Mouse (Mus musculus) myocyte (in vitro differentiated cells): Measurements from ENCODE around the gene Ralgps1.

Source experiments
- CEBPB ChIP-seq: IDR thresholded peaks from 2 replicates; pipeline ENCODE4 v1.6.1; 2011; ENCODE audit warnings: mild to moderate bottlenecking, moderate library complexity; ENCODE audit not compliant: poor library complexity, insufficient read depth, severe bottlenecking
- E2F4 ChIP-seq: IDR thresholded peaks from one replicate; pipeline ENCODE4 v1.6.1; 2011; ENCODE audit warnings: mild to moderate bottlenecking, control low read depth, moderate library complexity; ENCODE audit not compliant: insufficient read depth
- MAX ChIP-seq: IDR thresholded peaks from one replicate; pipeline ENCODE4 v1.6.1; 2011; ENCODE audit warnings: low read depth, mild to moderate bottlenecking, control low read depth
- MYOD1 ChIP-seq, 3 experiments: IDR thresholded peaks; one replicate each; pipeline ENCODE4 v1.6.1; 2011; ENCODE audit warnings: control low read depth in 2 of 3, low read depth in 2 of 3, mild to moderate bottlenecking in 2 of 3, moderate library complexity in 1 of 3; ENCODE audit not compliant: insufficient read length in 2 of 3, control insufficient read depth in 1 of 3
- MYOG ChIP-seq, 3 experiments: IDR thresholded peaks; one replicate each; pipeline ENCODE4 v1.6.1; 2011; ENCODE audit warnings: control low read depth in 2 of 3, low read depth in 2 of 3, mild to moderate bottlenecking in 2 of 3; ENCODE audit not compliant: insufficient read length in 2 of 3, control insufficient read depth in 1 of 3, insufficient read depth in 1 of 3
- POLR2A ChIP-seq: IDR thresholded peaks from one replicate; pipeline ENCODE4 v1.6.1; 2011; ENCODE audit warnings: low read depth, mild to moderate bottlenecking, control low read depth, moderate library complexity; ENCODE audit not compliant: insufficient read length
- POLR2AphosphoS2 ChIP-seq: IDR thresholded peaks from one replicate; pipeline ENCODE4 v1.6.1; 2011; ENCODE audit warnings: low read depth, control low read depth; ENCODE audit not compliant: insufficient read length
- SRF ChIP-seq: IDR thresholded peaks from one replicate; pipeline ENCODE4 v1.6.1; 2011; ENCODE audit warnings: low read depth; ENCODE audit not compliant: control insufficient read depth, insufficient read length
- TCF12 ChIP-seq: IDR thresholded peaks from one replicate; pipeline ENCODE4 v1.6.1; 2011; ENCODE audit warnings: mild to moderate bottlenecking, control low read depth; ENCODE audit not compliant: poor library complexity, insufficient read depth, severe bottlenecking
- TCF3 ChIP-seq: IDR thresholded peaks from one replicate; pipeline ENCODE4 v1.6.1; 2011; ENCODE audit warnings: low read depth, control low read depth; ENCODE audit not compliant: insufficient read length
- USF1 ChIP-seq: IDR thresholded peaks from one replicate; pipeline ENCODE4 v1.6.1; 2011; ENCODE audit warnings: low read depth, mild to moderate bottlenecking, control low read depth, moderate library complexity

DNA sequence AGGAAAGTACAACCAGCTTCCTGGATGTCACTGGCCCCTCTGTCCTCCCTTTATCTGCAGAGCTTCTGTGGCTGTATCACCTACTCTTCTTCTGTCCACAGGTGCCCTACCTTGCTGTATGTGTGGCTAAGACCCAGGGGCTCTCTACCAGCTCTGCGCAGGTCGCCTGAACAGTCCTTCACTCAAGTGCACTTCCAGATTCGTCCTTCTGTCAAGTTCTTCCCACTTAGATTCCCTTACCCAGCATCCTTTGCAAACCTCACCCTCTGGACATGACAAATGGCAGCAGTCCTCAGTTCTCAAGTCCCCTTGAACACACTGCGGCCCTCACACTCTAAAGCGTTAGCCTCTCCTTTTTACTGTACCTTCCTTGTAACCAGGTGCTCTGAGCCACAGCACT lies 89.5 kb downstream of the Ralgps1 start:
- no peak for TF ChIP-seq POLR2A
- TF ChIP-seq MAX, result no peak
- TF ChIP-seq TCF12, result no peak
- no peak for TF ChIP-seq USF1
- no peak for TF ChIP-seq E2F4
- TF ChIP-seq TCF3, result no peak
- no peak for TF ChIP-seq POLR2AphosphoS2
- TF ChIP-seq CEBPB, result no peak
- no peak for TF ChIP-seq SRF
- TF ChIP-seq MYOG (IDR thresholded peaks at IDR 0.05; ENCODE audit: control insufficient read depth in 1 of 3, insufficient read depth in 1 of 3, insufficient read length in 2 of 3, low read depth in 2 of 3), result no peak
- no peak for TF ChIP-seq MYOD1 (IDR thresholded peaks at IDR 0.05; ENCODE audit: control insufficient read depth in 1 of 3, insufficient read length in 2 of 3, low read depth in 2 of 3)
